Mouse (Mus musculus) right cerebral cortex, postnatal 14 days (tissue): ENCODE results near the gene Ufc1.

ENCODE experiments used
- DNase-seq: peaks from one replicate; pipeline ENCODE4 v3.0.0; 2022

The Ufc1 gene

GRCm38 (mm10) chr1:171286517-171286916, 8.3 kb downstream of the Ufc1 start:
- DNase-seq: no peak

- DNase-seq: no peak
These were observed 9.5 kb downstream of the Ufc1 start for GRCm38 (mm10) chr1:171285096-171285892.

DNA sequence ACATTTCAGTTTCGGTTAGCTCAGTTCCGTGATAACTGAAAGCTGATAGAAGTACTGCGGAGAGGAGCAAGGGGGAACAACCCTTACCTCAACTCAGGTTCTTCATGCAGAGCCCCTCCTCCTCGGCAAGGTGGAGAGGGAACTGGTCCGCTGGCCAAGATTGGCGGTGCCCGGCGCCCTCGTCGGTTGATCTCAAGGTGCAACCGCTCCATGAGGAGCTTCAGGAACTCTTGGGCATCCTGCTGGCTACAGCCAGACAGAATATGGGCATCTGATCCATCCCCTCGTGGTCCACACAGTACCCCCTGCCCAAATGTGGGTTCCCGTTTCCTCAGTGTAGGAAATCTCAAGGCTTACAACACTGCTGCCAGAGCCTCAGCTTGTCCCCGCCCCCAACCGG, 10.3 kb downstream of the Ufc1 start:
- DNase-seq: no peak

GRCm38 (mm10) chr1:171283188-171284160, 11.3 kb downstream of the Ufc1 start:
- DNase-seq: no peak

GRCm38 (mm10) chr1:171282086-171282805, 12.6 kb downstream of the Ufc1 start:
- DNase-seq: no peak

DNA sequence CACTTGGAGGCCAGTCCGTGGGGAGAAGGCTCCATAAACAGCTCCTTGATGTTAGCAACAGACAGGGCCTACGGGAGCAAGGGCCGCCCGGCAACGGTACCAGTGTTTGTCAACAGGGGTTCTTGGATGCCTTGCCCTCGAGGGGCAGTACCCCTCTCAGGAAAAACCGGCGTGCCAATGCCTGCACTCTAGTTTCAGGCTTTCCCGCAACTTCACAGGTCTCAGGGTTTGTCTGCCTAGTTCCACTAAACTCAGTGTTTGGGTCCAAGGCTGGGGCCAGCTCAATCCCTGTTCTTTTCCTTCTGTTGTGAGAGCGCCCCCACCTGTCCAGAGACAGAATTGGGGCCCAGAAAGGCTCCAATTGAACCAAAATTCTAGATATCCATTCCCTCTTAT, 13.3 kb downstream of the Ufc1 start:
- DNase-seq: peak; percentile 78

- DNase-seq: peak; percentile 79
These were observed 13.8 kb downstream of the Ufc1 start, which contains the start of gene Ppox for GRCm38 (mm10) chr1:171280916-171281527. TSS of gene Ppox (minus strand) at chr1:171281186.

DNA sequence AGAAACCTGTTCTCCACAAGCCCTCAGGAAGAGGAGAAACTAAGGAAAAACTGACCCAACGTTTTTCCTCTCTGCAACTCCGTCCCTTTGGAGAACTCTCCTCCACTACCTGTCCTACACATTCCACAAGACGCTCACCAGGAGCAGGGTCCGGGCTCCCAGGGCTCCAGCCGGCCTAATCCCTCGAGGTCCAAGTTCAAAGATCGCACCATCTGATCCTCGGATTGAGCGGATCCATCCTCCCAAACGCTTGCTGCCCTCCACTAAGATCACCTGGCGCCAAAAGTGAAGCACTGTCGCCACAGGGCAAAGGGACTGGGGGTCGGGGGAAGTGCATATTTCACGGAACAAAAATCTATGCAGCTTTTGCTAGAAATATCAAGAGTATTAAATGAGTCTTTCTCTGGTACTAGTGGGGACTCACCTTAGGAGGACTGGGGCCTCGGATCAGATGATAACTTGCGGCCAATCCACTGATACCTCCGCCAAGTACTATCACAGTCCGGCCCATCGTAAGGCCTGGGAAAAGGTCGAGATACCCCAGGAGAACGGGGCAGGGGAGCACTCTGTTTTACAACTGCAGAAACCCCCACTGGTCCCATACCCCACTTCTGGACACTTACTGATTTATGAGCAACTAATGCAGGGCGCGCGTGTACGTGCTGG, 14.4 kb downstream of the Ufc1 start:
- DNase-seq: no peak

DNA sequence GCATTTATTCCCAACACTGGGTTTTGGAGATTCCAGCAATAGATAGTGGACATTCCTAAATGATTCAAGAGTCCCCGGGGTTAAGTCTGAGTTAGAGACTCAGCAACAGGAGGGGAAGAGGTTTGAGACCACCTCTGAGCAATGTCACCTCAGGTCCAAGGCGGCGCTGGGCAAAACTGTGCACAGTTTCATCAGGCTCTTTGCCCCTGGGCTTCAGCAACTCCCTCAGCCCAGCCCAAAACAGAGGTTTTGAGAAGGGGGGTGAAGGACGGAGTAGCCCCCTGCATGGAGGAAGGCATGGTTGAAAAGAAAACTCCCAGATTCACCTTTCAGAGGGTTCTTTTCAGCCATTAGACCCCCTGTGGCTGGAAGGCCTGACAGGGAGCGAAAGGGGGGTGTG, 15.1 kb downstream of the Ufc1 start:
- DNase-seq: no peak

GRCm38 (mm10) chr1:171279012-171279705, 15.7 kb downstream of the Ufc1 start:
- DNase-seq: no peak

DNA sequence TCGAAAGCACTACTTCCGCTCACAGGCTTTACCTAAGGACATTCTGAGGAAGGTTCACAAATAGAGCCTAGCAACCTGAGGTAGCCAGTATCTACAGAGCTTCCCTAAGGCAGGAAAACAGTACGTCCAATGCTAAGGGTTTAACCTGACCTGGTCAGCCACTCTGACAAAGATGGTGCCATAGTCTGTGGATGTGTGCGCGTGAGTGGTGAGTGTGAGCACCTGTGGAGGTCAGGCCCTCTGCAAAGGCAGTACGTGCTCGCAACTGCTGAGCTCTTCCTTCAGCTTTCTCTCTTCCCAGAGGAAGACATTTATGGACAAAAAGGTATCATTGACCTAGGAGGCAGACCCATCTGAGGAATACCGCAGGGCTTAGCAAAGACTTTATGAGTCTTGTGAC, 16.4 kb downstream of the Ufc1 start:
- no peak for DNase-seq

DNA sequence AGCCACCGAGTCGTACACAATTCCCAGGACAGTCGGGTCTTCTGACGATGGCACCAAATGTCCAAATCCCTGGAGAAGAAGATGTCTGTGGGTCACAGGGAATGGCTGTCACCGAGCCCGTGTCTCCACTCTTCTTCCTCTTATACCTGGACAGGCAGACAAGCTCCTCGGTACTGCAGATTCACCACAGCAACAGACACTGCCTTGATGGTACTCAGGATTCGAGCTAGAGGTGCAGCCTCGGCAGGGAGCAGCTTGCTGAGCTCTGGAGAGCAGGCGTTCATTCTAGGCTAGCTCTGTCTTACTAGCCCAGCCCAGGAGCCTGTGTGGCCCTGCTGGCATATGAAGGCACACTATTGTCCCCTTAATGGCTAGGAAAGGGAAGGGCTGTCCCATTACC, 17.1 kb downstream of the Ufc1 start:
- DNase-seq: no peak

DNA sequence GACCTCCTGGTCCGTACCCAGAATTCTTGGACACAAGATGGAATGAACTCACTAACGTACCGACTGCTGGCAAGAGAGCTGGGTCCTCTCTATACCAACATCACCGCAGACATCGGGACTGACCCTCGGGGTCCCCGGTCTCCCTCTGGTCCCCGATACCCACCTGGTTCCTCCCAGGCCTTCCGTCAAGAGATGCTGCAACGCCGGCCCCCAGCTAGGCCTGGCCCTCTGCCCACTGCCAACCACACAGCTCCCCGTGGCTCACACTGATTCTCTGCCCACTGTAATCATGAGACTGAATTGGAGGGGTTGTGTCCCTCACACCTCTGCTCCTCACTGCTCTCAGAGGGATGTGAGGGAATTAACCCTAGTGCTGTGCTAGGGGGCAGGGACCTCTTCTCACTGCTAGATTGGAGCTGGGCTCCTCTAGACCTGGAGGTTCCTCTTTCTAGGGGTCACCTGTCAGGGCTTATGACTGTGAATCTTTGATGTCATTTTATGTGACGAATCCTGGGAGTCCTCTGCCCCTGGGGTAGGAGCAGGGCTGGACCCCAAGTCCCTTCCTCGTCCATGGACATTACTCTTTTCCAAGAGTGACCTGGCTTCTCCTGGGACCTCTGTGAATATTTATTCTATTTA, 18.6 kb downstream of the Ufc1 start:
- no peak for DNase-seq

DNA sequence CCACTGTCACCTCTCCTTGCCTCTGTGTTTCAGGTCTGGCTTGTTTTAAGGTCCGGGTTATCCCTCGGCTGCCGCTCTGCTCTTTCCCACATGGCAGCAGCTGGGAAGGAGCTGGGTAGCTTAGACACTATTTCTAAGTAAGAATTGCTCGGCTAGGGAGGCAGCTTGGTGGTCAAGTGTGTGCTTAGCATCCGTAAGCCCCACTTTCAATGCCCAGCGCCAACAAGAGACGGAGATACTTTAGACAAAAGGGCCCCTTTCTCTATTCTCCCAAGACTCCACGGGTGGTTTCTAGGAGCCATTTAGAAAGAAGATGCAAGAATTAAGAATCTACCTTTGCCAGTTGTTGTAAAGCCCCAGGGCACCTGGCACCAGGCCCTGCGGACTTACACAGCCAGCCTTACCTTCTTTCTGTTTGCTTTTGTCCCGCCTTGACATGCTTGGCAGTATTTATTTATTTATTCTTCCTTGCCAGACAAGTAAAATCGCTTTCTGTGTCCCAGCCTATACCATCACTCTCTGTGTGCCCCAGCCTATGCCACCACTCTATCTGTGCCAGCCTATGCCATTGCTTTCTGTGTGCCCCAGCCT, 19.6 kb downstream of the Ufc1 start:
- no peak for DNase-seq

DNA sequence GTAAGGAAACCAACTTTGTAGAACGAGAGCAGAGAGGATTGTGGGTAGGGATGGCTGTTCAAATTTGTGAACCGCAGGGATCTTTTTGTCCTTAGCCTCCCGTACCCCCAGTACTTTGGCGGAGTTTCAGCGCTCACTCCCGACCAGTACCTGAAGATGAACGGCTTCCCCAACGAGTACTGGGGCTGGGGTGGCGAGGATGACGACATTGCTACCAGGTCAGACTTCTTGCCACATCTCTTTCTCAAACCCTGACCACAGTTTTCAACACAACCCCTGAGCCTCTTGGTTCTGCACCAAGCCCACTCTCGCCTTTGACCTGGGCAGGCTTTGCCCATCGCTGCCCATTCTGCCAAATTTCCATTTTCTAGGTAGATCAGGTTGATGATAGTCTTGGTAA, 20.7 kb downstream of the Ufc1 start:
- DNase-seq: no peak

DNA sequence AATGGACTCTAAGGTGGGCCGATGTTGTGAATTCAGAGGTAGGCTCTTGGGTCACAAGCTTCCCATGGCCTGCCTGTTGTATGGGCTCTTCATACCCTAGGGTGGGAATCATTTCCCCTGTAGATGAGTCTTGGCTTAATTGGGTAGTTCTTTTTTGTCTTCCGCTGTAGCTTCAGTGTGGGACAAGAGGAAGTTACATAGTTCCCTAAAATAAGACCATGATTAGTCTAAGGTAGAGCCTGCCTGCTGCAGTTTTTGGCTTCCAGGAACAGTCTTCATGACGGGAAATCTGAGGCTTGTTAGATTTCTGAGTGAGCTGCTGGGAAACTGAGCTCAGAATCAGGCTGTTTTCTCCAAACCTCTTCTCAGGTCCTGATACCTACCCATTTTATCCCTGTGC, 22.7 kb downstream of the Ufc1 start:
- no peak for DNase-seq

- no peak for DNase-seq
These were observed 23.2 kb downstream of the Ufc1 start for GRCm38 (mm10) chr1:171271622-171272021.

- DNase-seq: no peak
These were observed 23.6 kb downstream of the Ufc1 start for GRCm38 (mm10) chr1:171271196-171271595.

GRCm38 (mm10) chr1:171270573-171270900, 24.3 kb downstream of the Ufc1 start:
- no peak for DNase-seq

DNA sequence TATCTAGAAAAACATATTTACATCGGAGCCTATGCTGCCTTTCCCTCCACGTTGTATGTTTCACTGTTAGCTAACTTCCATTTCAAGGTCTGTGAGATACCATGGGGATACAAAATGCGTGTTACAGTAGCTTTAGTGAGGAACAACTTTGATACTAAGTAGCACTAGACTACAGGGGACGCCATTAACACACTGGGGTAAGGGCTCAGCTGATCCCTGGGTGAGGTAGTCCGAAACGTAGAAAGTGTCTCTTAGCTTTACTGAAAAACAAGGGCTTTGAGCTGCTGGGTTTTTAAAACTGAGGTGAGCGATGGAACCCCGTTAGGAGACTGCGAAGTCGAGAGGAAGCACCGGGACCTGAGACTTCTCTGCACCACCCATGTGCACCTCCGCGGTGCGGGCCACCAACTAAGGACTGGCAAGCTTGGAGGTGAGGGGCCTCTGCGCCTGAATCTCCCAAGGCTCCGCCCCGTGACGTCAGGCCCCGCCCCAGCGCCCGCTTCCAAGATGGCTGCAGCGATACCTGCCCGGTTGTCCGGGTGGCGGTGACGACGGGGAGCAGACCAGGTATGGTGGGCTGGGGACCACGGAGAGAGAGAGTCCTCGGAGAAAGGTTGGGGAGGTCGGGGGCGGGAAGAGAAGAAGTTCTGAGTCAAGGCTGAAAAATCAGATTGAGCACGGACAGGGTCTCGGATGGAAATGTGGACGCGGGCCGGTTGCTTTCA, 24.8 kb downstream of the Ufc1 start, which contains the start of gene B4galt3:
B4galt3 (plus strand) TSS at position 481 of the 725 bp plus-strand sequence.
- peak; percentile 94 for DNase-seq
